Mouse (Mus musculus) adrenal gland, postnatal 14 days (tissue): ENCODE measurements at regions not wholly inside any gene's neighbourhood (a gene's known extent, or its start where the extent isn't known, plus 50 kb on each side); places are given as distances from the start of the nearest gene placed in this dataset.
A peak's percentile ranks its signal among the peaks of the same experiment; 100 is the strongest.
"Not testable (repeated sequence)": the region's sequence is repeated elsewhere in the genome, so short reads cannot be mapped to it uniquely, and the experiment has no call there.

Experiments used
- DNase-seq: peaks from one replicate; pipeline ENCODE4 v3.0.0; 2021; ENCODE audit warnings: mixed read lengths

DNA sequence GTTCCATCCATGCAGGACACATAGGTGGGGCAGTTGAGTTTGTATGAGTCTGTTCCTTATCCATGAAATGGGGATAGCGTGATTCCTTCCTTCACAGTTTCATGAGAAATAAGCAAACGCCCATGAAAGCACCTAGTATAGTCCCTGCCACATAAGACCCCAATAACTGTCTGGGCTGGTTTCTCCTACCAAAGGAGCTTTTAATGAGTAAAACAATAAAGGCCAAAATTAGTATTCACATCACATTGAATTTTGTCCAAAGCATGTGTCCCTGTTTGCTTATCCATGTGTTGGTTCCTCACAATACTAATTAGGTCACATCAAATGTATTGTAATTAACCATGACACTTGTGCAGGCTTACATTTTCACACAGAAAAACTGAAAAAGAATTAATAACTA is 221.3 kb downstream of the Prdm13 start:
- no peak for DNase-seq

DNA sequence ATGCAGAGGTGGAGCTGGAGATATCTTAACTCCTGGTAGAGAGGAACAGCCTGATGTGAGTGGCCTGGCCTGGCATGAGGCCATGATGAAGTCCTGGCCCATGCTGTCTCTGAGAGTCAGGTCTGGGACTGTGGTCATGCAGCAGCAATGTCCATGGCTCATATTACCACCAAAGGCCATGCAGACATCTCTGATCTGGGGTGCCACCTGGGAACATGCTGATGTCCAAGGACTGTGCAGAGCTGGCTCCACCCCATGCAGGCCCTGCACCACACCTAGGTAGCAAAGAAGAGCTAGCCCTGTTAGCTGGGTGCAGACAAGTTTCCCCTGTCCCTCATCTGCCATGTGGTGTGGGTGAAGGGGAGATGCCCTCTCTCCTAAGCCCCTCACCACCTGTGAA is 244.5 kb downstream of the Prdm13 start:
- DNase-seq, result no peak

GRCm38 (mm10) chr4:21436710-21437109 is 249.1 kb downstream of the Prdm13 start:
- DNase-seq, result no peak

DNA sequence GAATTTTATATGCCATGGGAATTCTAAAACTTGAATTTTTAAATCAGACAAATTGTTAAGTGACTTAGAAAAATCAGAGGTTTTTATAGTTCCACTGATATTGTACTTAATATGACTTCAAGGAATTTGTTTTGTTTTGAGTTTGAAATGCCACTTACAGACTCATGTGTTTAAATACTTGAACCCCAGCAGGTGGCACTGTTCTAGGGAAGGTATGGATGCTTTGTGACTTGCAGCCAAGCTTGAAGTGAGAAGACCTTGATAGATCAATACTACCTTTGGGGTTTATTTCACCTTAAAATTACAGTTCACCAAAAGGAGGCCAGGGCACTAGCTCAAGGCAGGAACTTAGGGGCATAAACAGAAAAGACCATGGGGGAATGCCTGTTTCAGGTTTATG is 277.9 kb downstream of the Prdm13 start:
- DNase-seq, result peak; percentile 4

- DNase-seq, result no peak
Measured at GRCm38 (mm10) chr4:21369314-21369713, 316.4 kb downstream of the Prdm13 start.

- peak; percentile 15 for DNase-seq
Measured at GRCm38 (mm10) chr4:21368234-21369021, 317.3 kb downstream of the Prdm13 start.

DNA sequence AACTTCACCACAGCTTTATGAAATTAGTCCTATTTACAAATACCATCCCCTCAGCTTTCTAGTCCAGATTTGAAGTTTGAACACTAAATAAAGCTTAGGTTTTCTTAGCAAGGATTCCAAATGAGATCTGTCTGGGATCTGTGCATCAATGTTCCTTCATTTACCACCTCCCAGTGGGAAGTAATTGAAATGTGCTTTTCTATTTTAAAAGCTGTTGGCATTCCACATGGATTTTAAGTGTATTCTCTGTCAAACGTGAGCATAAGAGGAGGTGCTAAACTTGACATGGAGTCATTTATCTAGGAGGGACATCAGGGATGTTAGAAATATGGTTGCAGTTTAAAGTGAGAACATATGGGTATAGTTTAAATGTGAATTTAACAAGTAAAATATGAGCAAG is 364.0 kb downstream of the Prdm13 start:
- DNase-seq, result no peak

- DNase-seq, result not testable (repeated sequence)
Measured at GRCm38 (mm10) chr4:21309239-21309638, 376.5 kb downstream of the Prdm13 start.

- DNase-seq, result no peak
Measured at GRCm38 (mm10) chr4:21307476-21308011, 378.2 kb downstream of the Prdm13 start.

DNA sequence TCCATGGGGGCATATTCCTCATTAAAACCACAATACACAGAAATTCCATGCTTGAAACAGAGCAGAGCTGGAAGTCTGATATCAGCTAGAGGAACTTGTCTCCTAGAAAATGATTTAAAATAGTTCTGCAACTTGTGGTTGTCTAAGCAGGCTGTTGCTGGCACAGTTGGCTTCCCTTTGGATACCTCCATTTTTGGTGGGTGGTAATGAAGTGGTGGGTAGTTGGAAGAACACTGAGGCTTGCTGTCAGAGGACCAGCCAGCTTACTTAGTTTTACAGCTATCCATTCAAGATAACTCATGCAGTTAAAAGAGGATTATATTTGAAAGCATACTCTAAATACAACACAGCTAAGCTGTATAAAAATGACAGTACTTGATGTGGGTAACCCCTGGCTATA is 385.6 kb downstream of the Prdm13 start:
- no peak for DNase-seq

- DNase-seq, result no peak
Measured at GRCm38 (mm10) chr4:21267302-21267701, 418.5 kb downstream of the Prdm13 start.

DNA sequence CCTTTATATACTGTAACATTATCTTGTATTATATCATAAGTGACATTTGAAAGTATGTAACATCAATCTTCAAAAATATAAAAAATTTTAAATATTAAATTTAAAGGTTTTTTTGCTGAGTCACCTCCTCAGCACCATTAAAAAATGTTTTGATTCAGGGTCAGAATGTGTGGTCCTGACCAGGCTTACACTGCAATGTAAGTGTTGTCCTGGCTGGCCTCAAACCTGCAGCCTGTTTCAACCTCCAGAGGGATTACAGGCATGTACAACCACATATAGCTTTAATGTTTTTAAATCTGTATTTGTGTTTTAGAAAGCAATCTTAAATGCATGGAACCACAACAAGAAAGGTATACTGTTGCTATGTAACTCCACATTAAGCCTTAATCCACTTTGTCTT is 418.9 kb downstream of the Prdm13 start:
- DNase-seq, result no peak

DNA sequence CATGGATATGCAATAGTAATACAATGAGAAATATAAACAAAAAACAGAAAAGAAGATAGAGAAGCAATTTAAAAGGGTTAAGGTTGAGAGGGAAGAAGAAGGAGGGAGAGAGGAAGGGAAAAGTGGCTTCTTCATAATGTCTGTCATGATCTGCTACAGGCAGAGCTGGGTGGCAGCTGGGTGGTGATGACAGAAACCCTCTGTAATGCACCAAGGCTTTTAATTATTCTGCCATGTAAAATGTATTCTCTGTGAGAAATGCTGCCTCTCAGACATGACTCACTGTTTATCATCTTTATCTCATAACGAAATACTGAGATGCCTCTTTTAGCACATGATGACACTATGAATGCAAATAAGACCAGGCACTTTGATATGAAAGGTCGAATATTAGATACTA is 435.4 kb downstream of the Prdm13 start:
- DNase-seq, result no peak

- peak; percentile 55 for DNase-seq
Measured at GRCm38 (mm10) chr4:21222631-21223030, 463.1 kb downstream of the Prdm13 start.

- DNase-seq, result no peak
Measured at GRCm38 (mm10) chr4:21207617-21208016, 478.1 kb downstream of the Prdm13 start.

DNA sequence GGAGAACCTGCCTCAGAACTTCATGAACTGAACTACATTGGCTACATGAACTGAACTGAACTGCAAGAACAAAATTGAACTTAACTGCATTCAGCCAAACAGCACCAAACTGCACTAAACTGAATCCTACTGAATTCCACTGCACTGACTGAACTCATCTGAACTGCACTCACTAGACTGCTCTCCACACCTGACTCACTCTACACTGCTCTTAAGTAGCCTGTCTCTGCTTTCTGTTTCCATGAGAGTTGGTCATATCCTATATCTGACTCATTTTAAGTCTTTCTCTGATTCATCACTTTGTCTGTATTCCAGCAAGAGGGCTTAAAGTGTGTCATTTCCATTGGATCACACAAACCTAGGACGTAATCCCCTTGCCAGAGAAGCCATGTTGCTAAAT is 490.1 kb downstream of the Prdm13 start:
- DNase-seq, result no peak

- no peak for DNase-seq
Measured at GRCm38 (mm10) chr4:21173789-21174188, 512.0 kb downstream of the Prdm13 start.

DNA sequence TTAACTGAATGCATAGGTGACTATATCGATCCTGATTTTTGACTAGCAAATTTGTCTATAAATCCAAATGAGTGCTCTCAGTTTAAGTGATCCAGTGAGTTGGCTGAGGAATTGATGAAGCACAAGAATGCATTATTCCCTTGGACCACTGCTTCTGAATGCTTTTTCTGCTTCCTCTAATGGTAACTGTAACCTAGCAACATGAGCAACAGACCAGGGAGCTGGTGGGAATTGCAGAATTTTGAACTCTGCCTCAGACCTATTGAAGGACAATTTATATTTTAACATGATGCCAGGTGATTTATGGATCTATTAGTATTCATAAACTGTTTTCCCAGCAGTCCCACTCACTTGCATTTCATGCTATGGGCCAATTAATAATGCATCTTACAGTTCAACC is 512.7 kb downstream of the Prdm13 start:
- DNase-seq, result no peak

- DNase-seq, result no peak
Measured at GRCm38 (mm10) chr4:21170734-21171133, 515.0 kb downstream of the Prdm13 start.

DNA sequence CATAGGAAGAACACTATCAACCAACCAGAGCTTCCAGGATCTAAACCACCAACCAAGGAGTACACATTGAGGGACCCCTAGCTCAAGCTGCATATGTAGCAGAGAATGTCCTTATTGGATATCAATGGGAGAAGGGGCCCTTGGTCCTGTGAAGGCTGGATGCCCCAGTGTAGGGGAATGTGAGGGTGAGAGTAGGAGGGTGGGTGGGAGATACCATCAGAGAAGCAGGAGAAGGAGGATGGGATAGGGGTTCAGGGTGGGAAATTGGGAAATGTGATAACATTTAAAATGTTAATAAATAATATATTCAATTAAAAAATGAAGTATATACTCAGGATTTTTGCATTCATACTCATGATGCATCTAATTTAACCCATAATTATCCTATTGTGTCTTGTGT is 523.6 kb downstream of the Prdm13 start:
- DNase-seq, result no peak

DNA sequence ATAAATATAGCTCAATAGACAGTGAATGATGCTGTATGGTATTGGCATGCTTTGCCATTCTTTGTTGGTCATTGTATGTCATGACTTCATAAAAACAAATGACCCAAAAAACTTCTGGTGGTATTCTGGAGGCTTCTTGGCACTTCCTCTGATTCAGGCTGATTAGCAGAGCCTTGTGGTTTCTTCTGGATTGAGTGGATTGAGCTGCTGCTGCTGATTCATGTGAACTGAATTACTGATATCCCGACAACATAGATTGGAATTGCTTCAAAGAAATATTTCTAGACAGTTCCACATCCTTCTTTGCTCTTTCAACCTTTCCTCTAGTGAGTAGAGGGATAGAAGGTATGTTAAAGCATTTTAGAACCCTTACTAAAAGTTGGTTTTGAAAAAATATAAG is 559.9 kb downstream of the Prdm13 start:
- no peak for DNase-seq

GRCm38 (mm10) chr4:21095741-21096140 is 590.0 kb downstream of the Prdm13 start:
- DNase-seq, result no peak

DNA sequence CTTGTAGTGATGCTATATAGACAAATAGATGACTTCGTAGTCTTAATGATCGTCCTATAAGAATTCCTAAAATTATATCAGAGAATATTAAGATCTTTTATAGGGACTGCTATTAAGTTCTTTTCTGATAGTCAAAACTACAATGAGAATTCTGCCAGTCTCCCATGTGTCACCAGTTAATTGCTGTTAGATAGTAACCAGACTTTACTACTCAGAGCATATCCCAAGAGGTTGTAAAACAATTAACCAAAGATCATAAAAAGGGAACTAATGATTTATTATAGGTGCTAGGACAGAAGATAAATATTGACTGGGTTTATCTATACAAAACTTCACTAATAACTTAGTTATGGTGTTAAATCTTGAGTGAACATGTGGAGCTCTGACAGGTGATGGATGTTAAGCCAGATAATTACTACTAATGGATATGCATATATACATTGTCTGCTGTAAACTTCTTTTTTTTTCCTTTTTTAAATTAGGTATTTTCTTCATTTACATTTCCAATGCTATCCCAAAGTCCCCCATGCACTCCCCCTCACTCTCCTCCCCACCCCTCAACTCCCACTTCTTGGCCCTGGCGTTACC is 615.5 kb downstream of the Prdm13 start:
- DNase-seq, result no peak
